Mouse (Mus musculus) myocyte (in vitro differentiated cells): ENCODE measurements at regions not wholly inside any gene's neighbourhood (a gene's known extent, or its start where the extent isn't known, plus 50 kb on each side); places are given as distances from the start of the nearest gene placed in this dataset.

ENCODE experiments used
- H3K27me3 ChIP-seq: one replicate; pipeline ENCODE4 v1.6.1; 2011; ENCODE audit not compliant: control insufficient read depth, insufficient read depth, insufficient read length
- H3K36me3 ChIP-seq: one replicate; pipeline ENCODE4 v1.6.1; 2011; ENCODE audit not compliant: control insufficient read depth, insufficient read depth
- H3K4me2 ChIP-seq: one replicate; pipeline ENCODE4 v1.6.1; 2011; ENCODE audit warnings: low read depth, control low read depth
- H3K4me3 ChIP-seq: one replicate; pipeline ENCODE4 v1.5.1; 2011; ENCODE audit warnings: mild to moderate bottlenecking, control low read depth, moderate library complexity
- H3K79me2 ChIP-seq: one replicate; pipeline ENCODE4 v1.6.1; 2011; ENCODE audit not compliant: control insufficient read depth, insufficient read depth
- H3ac ChIP-seq: one replicate; pipeline ENCODE4 v1.6.1; 2011; ENCODE audit not compliant: control insufficient read depth, insufficient read length
- CEBPB ChIP-seq: IDR thresholded peaks from 2 replicates; pipeline ENCODE4 v1.6.1; 2011; ENCODE audit warnings: mild to moderate bottlenecking, moderate library complexity; ENCODE audit not compliant: poor library complexity, insufficient read depth, severe bottlenecking
- E2F4 ChIP-seq: IDR thresholded peaks from one replicate; pipeline ENCODE4 v1.6.1; 2011; ENCODE audit warnings: mild to moderate bottlenecking, control low read depth, moderate library complexity; ENCODE audit not compliant: insufficient read depth
- MAX ChIP-seq: IDR thresholded peaks from one replicate; pipeline ENCODE4 v1.6.1; 2011; ENCODE audit warnings: low read depth, mild to moderate bottlenecking, control low read depth
- MYOD1 ChIP-seq, 3 experiments: IDR thresholded peaks; one replicate each; pipeline ENCODE4 v1.6.1; 2011; ENCODE audit warnings: control low read depth in 2 of 3, low read depth in 2 of 3, mild to moderate bottlenecking in 2 of 3, moderate library complexity in 1 of 3; ENCODE audit not compliant: insufficient read length in 2 of 3, control insufficient read depth in 1 of 3
- MYOG ChIP-seq, 3 experiments: IDR thresholded peaks; one replicate each; pipeline ENCODE4 v1.6.1; 2011; ENCODE audit warnings: control low read depth in 2 of 3, low read depth in 2 of 3, mild to moderate bottlenecking in 2 of 3; ENCODE audit not compliant: insufficient read length in 2 of 3, control insufficient read depth in 1 of 3, insufficient read depth in 1 of 3
- POLR2A ChIP-seq: IDR thresholded peaks from one replicate; pipeline ENCODE4 v1.6.1; 2011; ENCODE audit warnings: low read depth, mild to moderate bottlenecking, control low read depth, moderate library complexity; ENCODE audit not compliant: insufficient read length
- POLR2AphosphoS2 ChIP-seq: IDR thresholded peaks from one replicate; pipeline ENCODE4 v1.6.1; 2011; ENCODE audit warnings: low read depth, control low read depth; ENCODE audit not compliant: insufficient read length
- REST ChIP-seq: IDR thresholded peaks from one replicate; pipeline ENCODE4 v1.6.1; 2011; ENCODE audit warnings: mild to moderate bottlenecking, control low read depth, moderate library complexity; ENCODE audit not compliant: insufficient read depth, insufficient read length
- SRF ChIP-seq: IDR thresholded peaks from one replicate; pipeline ENCODE4 v1.6.1; 2011; ENCODE audit warnings: low read depth; ENCODE audit not compliant: control insufficient read depth, insufficient read length
- TCF12 ChIP-seq: IDR thresholded peaks from one replicate; pipeline ENCODE4 v1.6.1; 2011; ENCODE audit warnings: mild to moderate bottlenecking, control low read depth; ENCODE audit not compliant: poor library complexity, insufficient read depth, severe bottlenecking
- TCF3 ChIP-seq: IDR thresholded peaks from one replicate; pipeline ENCODE4 v1.6.1; 2011; ENCODE audit warnings: low read depth, control low read depth; ENCODE audit not compliant: insufficient read length
- USF1 ChIP-seq: IDR thresholded peaks from one replicate; pipeline ENCODE4 v1.6.1; 2011; ENCODE audit warnings: low read depth, mild to moderate bottlenecking, control low read depth, moderate library complexity

- Histone ChIP-seq H3K27me3 (no peaks in the 10 kb centered on the region), H3K36me3 (no peaks in the 10 kb centered on the region), H3K79me2 (no peaks in the 10 kb centered on the region), H3K4me2 (peak overlapping the region; percentile 67), H3ac (no peak overlapping the region), H3K4me3 (no peak overlapping the region)
- TF ChIP-seq TCF3 = no peak
- TF ChIP-seq E2F4 = no peak
- TF ChIP-seq POLR2AphosphoS2 = no peak
- TF ChIP-seq REST = no peak
- no peak for TF ChIP-seq MYOD1 (IDR thresholded peaks at IDR 0.05; ENCODE audit: control insufficient read depth in 1 of 3, insufficient read length in 2 of 3, low read depth in 2 of 3)
- TF ChIP-seq MYOG (IDR thresholded peaks at IDR 0.05; ENCODE audit: control insufficient read depth in 1 of 3, insufficient read depth in 1 of 3, insufficient read length in 2 of 3, low read depth in 2 of 3) = peak in 1 of 3 experiments; percentile 13
- no peak for TF ChIP-seq MAX
- no peak for TF ChIP-seq POLR2A
- no peak for TF ChIP-seq USF1
These were observed 66.6 kb upstream of the Pkdcc start for GRCm38 (mm10) chr17:83148371-83148929.

DNA sequence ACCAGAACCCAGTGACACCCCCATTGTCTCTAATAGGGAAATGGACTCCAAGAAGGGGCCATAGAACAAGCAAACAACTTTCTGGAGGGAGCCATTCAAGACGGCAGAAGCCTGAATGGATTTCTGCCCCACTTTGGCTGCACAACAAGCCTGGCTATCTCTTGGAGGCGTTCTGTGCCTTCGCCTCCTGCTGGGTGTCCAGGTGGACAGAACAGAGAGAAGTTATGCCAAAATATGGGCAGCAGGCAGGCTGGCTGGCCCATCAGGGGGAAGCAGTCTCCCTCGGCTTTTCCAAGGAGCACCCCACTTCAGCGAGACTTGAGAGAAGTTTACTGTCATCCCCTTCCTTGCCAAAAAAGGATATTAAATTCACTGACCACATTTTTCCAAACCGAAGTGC lies 65.8 kb upstream of the Pkdcc start:
- Histone ChIP-seq H3K4me3 (no peak overlapping the region), H3K36me3 (no peaks in the 10 kb centered on the region), H3K4me2 (peak overlapping the region; percentile 67), H3K27me3 (no peaks in the 10 kb centered on the region), H3K79me2 (no peaks in the 10 kb centered on the region), H3ac (no peak overlapping the region)
- TF ChIP-seq USF1 (no peak), TCF3 (no peak), SRF (no peak), POLR2A (no peak), CEBPB (no peak), MYOG (IDR thresholded peaks at IDR 0.05; ENCODE audit: control insufficient read depth in 1 of 3, insufficient read depth in 1 of 3, insufficient read length in 2 of 3, low read depth in 2 of 3) (no peak), E2F4 (no peak), POLR2AphosphoS2 (no peak), MAX (no peak), TCF12 (no peak), REST (no peak), MYOD1 (IDR thresholded peaks at IDR 0.05; ENCODE audit: control insufficient read depth in 1 of 3, insufficient read length in 2 of 3, low read depth in 2 of 3) (no peak)

GRCm38 (mm10) chr17:83155106-83155505 lies 60.0 kb upstream of the Pkdcc start:
- Histone ChIP-seq H3K4me2 (no peak overlapping the region), H3K4me3 (no peak overlapping the region), H3K36me3 (no peaks in the 10 kb centered on the region), H3K79me2 (no peaks in the 10 kb centered on the region), H3ac (no peak overlapping the region), H3K27me3 (no peaks in the 10 kb centered on the region)
- TF ChIP-seq TCF3 = no peak
- TF ChIP-seq USF1 = no peak
- TF ChIP-seq MAX = no peak
- no peak for TF ChIP-seq POLR2A
- no peak for TF ChIP-seq CEBPB
- no peak for TF ChIP-seq SRF
- TF ChIP-seq MYOG (IDR thresholded peaks at IDR 0.05; ENCODE audit: control insufficient read depth in 1 of 3, insufficient read depth in 1 of 3, insufficient read length in 2 of 3, low read depth in 2 of 3) = no peak
- TF ChIP-seq REST = no peak
- TF ChIP-seq MYOD1 (IDR thresholded peaks at IDR 0.05; ENCODE audit: control insufficient read depth in 1 of 3, insufficient read length in 2 of 3, low read depth in 2 of 3) = no peak
- no peak for TF ChIP-seq TCF12
- TF ChIP-seq POLR2AphosphoS2 = no peak
- no peak for TF ChIP-seq E2F4

- no peak for TF ChIP-seq REST
- TF ChIP-seq E2F4 = no peak
- TF ChIP-seq USF1 = no peak
- TF ChIP-seq MYOD1 (IDR thresholded peaks at IDR 0.05; ENCODE audit: control insufficient read depth in 1 of 3, insufficient read length in 2 of 3, low read depth in 2 of 3) = no peak
- TF ChIP-seq POLR2AphosphoS2 = no peak
- no peak overlapping the region for H3K4me2 ChIP-seq
- H3K79me2 ChIP-seq = no peaks in the 10 kb centered on the region
- no peak overlapping the region for H3ac ChIP-seq
- H3K27me3 ChIP-seq = no peaks in the 10 kb centered on the region
- H3K4me3 ChIP-seq = no peak overlapping the region
- H3K36me3 ChIP-seq = no peaks in the 10 kb centered on the region
These were observed 58.4 kb upstream of the Pkdcc start for GRCm38 (mm10) chr17:83156682-83157081.

DNA sequence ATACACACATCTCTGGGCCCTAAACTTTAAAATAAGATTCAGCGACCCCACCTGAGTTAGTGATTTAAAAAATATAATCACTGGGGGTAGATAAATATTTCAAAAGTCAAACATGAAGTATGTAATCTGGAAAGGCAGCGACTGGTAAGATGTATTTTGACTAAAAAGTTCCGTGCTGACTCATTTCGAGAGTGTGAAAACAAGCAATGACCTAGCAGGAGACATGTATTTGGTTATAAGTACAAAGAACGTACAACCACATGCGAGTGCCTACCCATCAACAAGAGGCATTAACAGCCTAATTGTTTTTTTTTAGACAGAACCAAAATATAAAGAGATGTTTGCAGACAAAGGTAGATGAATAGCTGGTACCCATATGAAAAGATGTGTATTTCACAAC lies 57.0 kb upstream of the Pkdcc start:
- H3ac ChIP-seq = no peak overlapping the region
- TF ChIP-seq REST (no peak), E2F4 (no peak), TCF12 (no peak), MYOG (IDR thresholded peaks at IDR 0.05; ENCODE audit: control insufficient read depth in 1 of 3, insufficient read depth in 1 of 3, insufficient read length in 2 of 3, low read depth in 2 of 3) (no peak), CEBPB (no peak), POLR2A (no peak), TCF3 (no peak), USF1 (no peak), MAX (no peak), POLR2AphosphoS2 (no peak), SRF (no peak), MYOD1 (IDR thresholded peaks at IDR 0.05; ENCODE audit: control insufficient read depth in 1 of 3, insufficient read length in 2 of 3, low read depth in 2 of 3) (no peak)
- H3K36me3 ChIP-seq = no peaks in the 10 kb centered on the region
- H3K4me3 ChIP-seq = no peak overlapping the region
- H3K27me3 ChIP-seq = no peaks in the 10 kb centered on the region
- no peak overlapping the region for H3K4me2 ChIP-seq
- H3K79me2 ChIP-seq = no peaks in the 10 kb centered on the region
